Mouse (Mus musculus) kidney, embryonic 14.5 days (tissue): ENCODE measurements at regions not wholly inside any gene's neighbourhood (a gene's known extent, or its start where the extent isn't known, plus 50 kb on each side); places are given as distances from the start of the nearest gene placed in this dataset.

Experiments
- ATAC-seq: fragments of 200-750 bp; cut with Nextera tagmentation; 2 replicates; pipeline ENCODE4 v1.8.0; 2017; ENCODE audit warnings: moderate number of reproducible peaks, mild to moderate bottlenecking, moderate TSS enrichment, moderate library complexity; ENCODE audit not compliant: low FRiP score, low TSS enrichment
- H3K27ac ChIP-seq: fragments of 300-500 bp; sonication (generic); 2 replicates; pipeline ENCODE4 v1.5.1; 2014; ENCODE audit warnings: low read depth, mild to moderate bottlenecking, low read length, moderate library complexity, mixed read lengths
- H3K27me3 ChIP-seq: fragments of 300-500 bp; sonication (generic); 2 replicates; pipeline ENCODE4 v1.6.1; 2014; ENCODE audit warnings: mild to moderate bottlenecking, low read length; ENCODE audit not compliant: control insufficient read depth, insufficient read depth
- H3K36me3 ChIP-seq: fragments of 300-500 bp; sonication (generic); 2 replicates; pipeline ENCODE4 v1.6.1; 2014; ENCODE audit warnings: low read length, mixed read lengths; ENCODE audit not compliant: control insufficient read depth, insufficient read depth
- H3K4me1 ChIP-seq: fragments of 300-500 bp; sonication (generic); 2 replicates; pipeline ENCODE4 v1.6.1; 2014; ENCODE audit warnings: low read length, mixed read lengths; ENCODE audit not compliant: control insufficient read depth, insufficient read depth
- H3K4me2 ChIP-seq: fragments of 300-500 bp; sonication (generic); replicated peaks from 2 replicates; pipeline ENCODE4 v1.6.1; 2014; ENCODE audit warnings: low read depth, mild to moderate bottlenecking, low read length
- H3K4me3 ChIP-seq: fragments of 300-500 bp; sonication (generic); 2 replicates; pipeline ENCODE4 v1.5.1; 2014; ENCODE audit warnings: mild to moderate bottlenecking, low read length
- H3K9ac ChIP-seq: fragments of 300-500 bp; sonication (generic); 2 replicates; pipeline ENCODE4 v1.6.1; 2014; ENCODE audit warnings: low read depth, mild to moderate bottlenecking, low read length, moderate library complexity
- H3K9me3 ChIP-seq: fragments of 300-500 bp; sonication (generic); 2 replicates; pipeline ENCODE4 v1.6.1; 2016; ENCODE audit warnings: low read length; ENCODE audit not compliant: control insufficient read depth
- WGBS: fragments of 180-500 bp; shearing (Covaris S2); extraction: QIAGEN DNeasy Blood & Tissue Kit; methylation state at CpG from one replicate; pipeline ENCODE4 v1.1.7; 2014; 5-methylcytosine and 5-hydroxymethylcytosine counted together

GRCm38 (mm10) chr4:131112536-131112935, 168.4 kb downstream of the Matn1 start:
- Histone ChIP-seq H3K4me2 (no peak overlapping the region), H3K27ac (no peak overlapping the region), H3K9ac (no peak overlapping the region), H3K36me3 (no peaks in the 10 kb centered on the region), H3K4me1 (0 out of 2 replicates have a peak, but pooled peaks cover 4% of the 10 kb centered on the region), H3K27me3 (no peaks in the 10 kb centered on the region), H3K4me3 (no peak overlapping the region), H3K9me3 (no peaks in the 10 kb centered on the region)
- WGBS = 74% methylated on average over 6 of the region's 6 CpGs
- no peak for ATAC-seq

GRCm38 (mm10) chr4:131113727-131114303, 169.6 kb downstream of the Matn1 start:
- H3K4me1 ChIP-seq = no peaks in the 10 kb centered on the region
- no peaks in the 10 kb centered on the region for H3K9me3 ChIP-seq
- H3K27me3 ChIP-seq = no peaks in the 10 kb centered on the region
- H3K27ac ChIP-seq = no peak overlapping the region
- H3K4me2 ChIP-seq = no peak overlapping the region
- no peak for ATAC-seq
- H3K9ac ChIP-seq = no peak overlapping the region
- 45% methylated on average over 10 of the region's 10 CpGs for WGBS
- no peaks in the 10 kb centered on the region for H3K36me3 ChIP-seq
- no peak overlapping the region for H3K4me3 ChIP-seq

- Histone ChIP-seq H3K4me1 (no peaks in the 10 kb centered on the region), H3K4me2 (no peak overlapping the region), H3K27ac (no peak overlapping the region), H3K9me3 (no peaks in the 10 kb centered on the region), H3K36me3 (no peaks in the 10 kb centered on the region), H3K27me3 (no peaks in the 10 kb centered on the region), H3K4me3 (no peak overlapping the region), H3K9ac (no peak overlapping the region)
- ATAC-seq = no peak
- 12% methylated on average over 5 of the region's 5 CpGs for WGBS
Measured at GRCm38 (mm10) chr4:131115247-131115646, 171.1 kb downstream of the Matn1 start.

- Histone ChIP-seq H3K4me3 (no peak overlapping the region), H3K27ac (no peak overlapping the region), H3K4me2 (no peak overlapping the region), H3K4me1 (no peaks in the 10 kb centered on the region), H3K9ac (no peak overlapping the region), H3K36me3 (no peaks in the 10 kb centered on the region), H3K27me3 (no peaks in the 10 kb centered on the region), H3K9me3 (no peaks in the 10 kb centered on the region)
- no peak for ATAC-seq
- WGBS = 71% methylated on average over 4 of the region's 4 CpGs
Measured at GRCm38 (mm10) chr4:131118586-131118985, 174.4 kb downstream of the Matn1 start.

- H3K4me3 ChIP-seq = no peak overlapping the region
- no peak overlapping the region for H3K27ac ChIP-seq
- no peaks in the 10 kb centered on the region for H3K36me3 ChIP-seq
- H3K4me1 ChIP-seq = no peaks in the 10 kb centered on the region
- H3K9ac ChIP-seq = no peak overlapping the region
- ATAC-seq = no peak
- H3K9me3 ChIP-seq = no peaks in the 10 kb centered on the region
- no peaks in the 10 kb centered on the region for H3K27me3 ChIP-seq
- no peak overlapping the region for H3K4me2 ChIP-seq
- WGBS = 73% methylated on average over 2 of the region's 2 CpGs
Measured at GRCm38 (mm10) chr4:131119621-131120020, 175.4 kb downstream of the Matn1 start.

GRCm38 (mm10) chr4:131120680-131121079, 176.5 kb downstream of the Matn1 start:
- H3K9ac ChIP-seq = no peak overlapping the region
- no peak for ATAC-seq
- no peaks in the 10 kb centered on the region for H3K9me3 ChIP-seq
- no peaks in the 10 kb centered on the region for H3K27me3 ChIP-seq
- no peak overlapping the region for H3K4me2 ChIP-seq
- H3K36me3 ChIP-seq = no peaks in the 10 kb centered on the region
- no peak overlapping the region for H3K4me3 ChIP-seq
- 87% methylated on average over 5 of the region's 5 CpGs for WGBS
- no peak overlapping the region for H3K27ac ChIP-seq
- no peaks in the 10 kb centered on the region for H3K4me1 ChIP-seq

GRCm38 (mm10) chr4:131125975-131126374, 181.8 kb downstream of the Matn1 start:
- WGBS = 39% methylated on average over 7 of the region's 7 CpGs
- H3K9ac ChIP-seq = no peak overlapping the region

GRCm38 (mm10) chr4:131126901-131127300, 182.7 kb downstream of the Matn1 start:
- H3K9ac ChIP-seq = no peak overlapping the region
- WGBS = 83% methylated on average over 6 of the region's 6 CpGs
- no peak overlapping the region for H3K4me2 ChIP-seq
- no peak overlapping the region for H3K4me3 ChIP-seq
- H3K27me3 ChIP-seq = no peaks in the 10 kb centered on the region
- H3K4me1 ChIP-seq = no peaks in the 10 kb centered on the region
- H3K27ac ChIP-seq = no peak overlapping the region
- H3K9me3 ChIP-seq = no peaks in the 10 kb centered on the region
- H3K36me3 ChIP-seq = no peaks in the 10 kb centered on the region
- ATAC-seq = no peak

More at GRCm38 (mm10) chr4:131125975-131126374, 181.8 kb downstream of the Matn1 start:
- Histone ChIP-seq H3K4me1 (no peaks in the 10 kb centered on the region), H3K9me3 (no peaks in the 10 kb centered on the region), H3K36me3 (no peaks in the 10 kb centered on the region), H3K4me3 (no peak overlapping the region), H3K4me2 (no peak overlapping the region), H3K27me3 (no peaks in the 10 kb centered on the region), H3K27ac (no peak overlapping the region)
- no peak for ATAC-seq

GRCm38 (mm10) chr4:131128646-131129045, 184.5 kb downstream of the Matn1 start:
- Histone ChIP-seq H3K4me3 (no peak overlapping the region), H3K9ac (no peak overlapping the region), H3K4me1 (no peaks in the 10 kb centered on the region), H3K36me3 (no peaks in the 10 kb centered on the region), H3K4me2 (no peak overlapping the region), H3K27ac (no peak overlapping the region), H3K9me3 (no peaks in the 10 kb centered on the region), H3K27me3 (no peaks in the 10 kb centered on the region)
- 10% methylated on average over 3 of the region's 3 CpGs for WGBS
- ATAC-seq = no peak
